Mouse (Mus musculus): ENCODE results near the gene Mfsd2b. TPM values are rescaled to one million over a fixed set of nuclear protein-coding genes. Genes with fewer than 3 reads are reported as not detected.

The Mfsd2b gene
- polyA plus RNA-seq (2012; rRNA removed): 0.55 and 0.87 TPM in 2 replicates

DNA sequence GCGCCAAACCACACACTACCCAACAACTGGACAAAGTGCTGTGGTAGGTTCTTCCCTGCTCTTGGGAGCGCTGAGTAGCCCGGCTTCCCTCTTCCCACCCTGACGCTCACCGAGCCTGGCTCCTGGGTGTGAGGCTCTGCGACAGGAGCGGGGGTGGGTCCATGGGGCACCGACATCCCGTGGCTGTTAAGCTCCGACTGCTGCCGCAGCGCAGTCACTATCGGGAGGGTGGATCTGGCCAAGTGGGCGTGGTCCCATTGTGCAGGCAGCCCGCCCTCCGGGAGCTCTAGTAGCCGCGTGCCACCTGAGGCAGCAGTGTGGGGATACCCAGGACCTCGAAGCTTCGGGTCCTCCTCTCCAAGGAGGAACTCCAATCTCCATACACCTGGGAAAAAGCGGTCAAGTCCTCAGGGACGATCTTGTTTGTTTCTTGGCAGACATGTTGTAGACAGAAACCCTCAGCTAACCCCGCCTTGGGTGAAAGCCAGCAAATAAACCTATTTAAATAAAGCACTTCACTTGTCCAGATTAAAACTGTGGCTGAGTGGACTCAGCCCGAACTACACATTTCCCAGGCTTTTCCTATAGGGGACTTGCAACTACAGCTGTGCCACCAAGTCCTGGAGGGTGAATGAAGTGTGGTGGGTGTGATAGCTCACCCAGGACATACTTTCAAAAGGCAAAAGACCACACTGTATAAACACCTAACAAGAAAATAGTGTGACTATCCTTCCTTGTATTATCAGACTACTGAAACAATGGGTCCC, at the start of gene Mfsd2b:
Gene Mfsd2b (minus strand): TSS at position 199 of the 767 bp plus-strand sequence.

DNA sequence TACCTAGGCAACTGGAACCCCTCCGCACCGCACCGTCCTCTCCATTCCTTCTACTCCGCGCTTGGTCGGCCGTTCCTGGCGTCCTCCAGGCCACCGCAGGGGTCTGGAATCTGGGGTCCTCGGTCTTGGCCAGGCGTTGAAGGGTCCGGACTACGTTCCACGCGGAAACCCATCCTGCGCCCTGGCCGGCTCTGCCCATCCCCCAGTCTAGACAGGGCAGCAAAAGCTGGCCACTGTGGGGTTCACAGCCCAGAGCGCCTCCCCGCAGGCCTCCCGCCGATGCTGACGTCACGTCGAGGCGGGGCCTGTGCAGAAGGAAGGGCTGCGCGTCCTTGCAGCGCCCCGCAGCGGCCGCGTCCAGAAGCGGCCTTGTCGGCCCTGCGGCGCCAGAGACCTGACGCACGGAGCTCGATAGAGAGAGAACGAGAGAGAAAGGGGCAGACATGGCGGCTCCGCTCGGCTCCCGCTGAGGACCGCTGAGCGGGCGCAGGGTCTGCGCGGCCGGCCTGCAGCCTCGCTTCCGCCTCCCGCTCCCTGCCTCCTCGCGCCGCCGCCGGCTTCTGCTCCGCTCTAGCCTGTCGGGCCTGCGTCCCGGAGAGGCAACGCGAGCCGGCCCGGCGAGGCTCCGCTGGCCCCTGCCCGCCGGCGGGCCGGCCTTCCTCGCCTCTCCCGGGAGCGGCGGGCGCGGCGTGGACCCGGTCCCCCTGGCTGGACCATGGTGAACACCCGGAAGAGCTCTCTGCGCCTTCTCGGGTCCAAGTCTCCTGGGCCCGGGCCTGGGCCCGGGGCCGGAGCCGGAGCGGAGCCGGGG, 43.0 kb upstream of the Mfsd2b start, which contains the start of gene Atad2b:
Gene Atad2b (plus strand): TSS at position 360 of the 811 bp plus-strand sequence.

DNA sequence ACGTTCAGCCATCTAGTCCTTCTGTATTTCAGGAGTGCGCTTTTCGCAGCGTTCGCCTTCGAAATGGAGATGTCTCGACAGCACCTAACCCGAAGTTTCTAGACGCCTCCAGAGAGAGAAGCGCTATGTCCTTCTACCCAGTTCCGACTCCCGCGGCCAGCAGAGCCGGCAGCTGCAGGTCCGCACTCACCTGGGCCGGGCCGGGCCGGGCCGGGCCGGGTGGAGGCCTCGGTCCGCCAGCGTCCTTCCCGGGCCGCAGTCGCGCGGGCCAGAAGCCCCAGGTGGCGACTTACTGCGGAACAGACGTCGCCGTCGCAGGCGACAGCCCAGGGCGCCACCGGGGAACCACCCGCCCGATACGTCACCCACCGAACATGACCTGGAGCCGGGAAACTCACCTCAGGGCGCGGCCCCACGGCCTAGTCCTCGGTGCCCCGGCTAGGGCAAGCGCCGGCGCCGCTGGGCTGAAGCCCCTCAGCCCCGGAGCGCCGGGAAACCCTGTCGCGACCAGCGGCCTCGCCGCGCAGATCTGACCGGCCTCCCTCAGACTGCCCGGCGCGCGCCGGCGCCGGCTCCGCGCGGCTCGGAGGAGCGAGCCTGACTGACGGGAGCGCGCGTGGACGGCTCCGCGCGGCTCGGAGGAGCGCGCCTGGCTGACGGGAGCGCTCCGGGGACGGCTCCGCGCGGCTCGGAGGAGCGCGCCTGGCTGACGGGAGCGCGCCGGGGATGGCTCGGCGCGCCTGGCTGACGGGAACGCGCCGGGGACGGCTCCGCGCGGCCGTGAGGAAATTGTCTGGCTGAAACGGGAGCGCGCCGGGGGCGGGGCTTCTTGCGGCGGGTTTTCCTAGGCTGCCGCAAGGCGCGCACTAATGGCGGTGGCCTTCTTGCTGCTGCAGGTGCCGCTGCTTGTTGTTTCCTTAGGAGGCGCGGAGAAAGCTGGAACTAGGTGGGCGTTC, 33.1 kb upstream of the Mfsd2b start, which contains the start of gene Ubxn2a:
Gene Ubxn2a (minus strand): TSS at position 755 of the 956 bp plus-strand sequence.

DNA sequence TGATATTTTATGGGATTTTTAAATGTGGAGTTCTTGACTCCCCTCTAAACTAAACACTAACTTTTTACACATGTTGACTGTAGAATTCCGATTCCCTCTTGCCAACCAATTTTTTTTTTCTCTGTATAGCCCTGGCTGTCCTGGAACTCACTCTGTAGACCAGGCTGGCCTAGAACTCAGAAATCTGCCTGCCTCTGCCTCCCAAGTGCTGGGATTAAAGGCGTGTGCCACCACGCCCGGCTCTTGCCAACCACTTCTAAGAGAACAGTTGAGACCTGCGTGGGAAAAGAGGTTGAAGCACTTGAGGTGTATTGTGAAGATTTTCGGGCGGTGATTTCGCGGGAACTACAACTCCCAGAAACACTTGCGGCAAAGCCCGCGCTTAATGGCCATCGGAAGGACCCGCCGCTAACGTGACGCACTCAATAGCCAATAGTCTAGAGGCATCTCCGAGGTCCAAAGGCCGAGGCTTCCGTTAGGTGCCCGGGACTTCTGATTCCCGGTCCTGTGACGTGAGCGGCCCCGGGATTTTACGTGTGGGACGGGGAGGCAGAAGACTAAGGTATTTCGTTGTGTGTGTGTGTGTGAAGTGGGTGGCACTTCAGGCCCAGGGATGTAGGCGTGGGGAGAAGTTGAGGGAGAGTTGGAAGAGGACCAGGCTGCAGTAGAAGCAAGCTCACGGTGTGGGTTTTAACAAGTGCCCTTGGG, 31.1 kb downstream of the Mfsd2b start, which contains the start of gene Wdcp:
Gene Wdcp (plus strand): TSS at position 414 of the 708 bp plus-strand sequence.

DNA sequence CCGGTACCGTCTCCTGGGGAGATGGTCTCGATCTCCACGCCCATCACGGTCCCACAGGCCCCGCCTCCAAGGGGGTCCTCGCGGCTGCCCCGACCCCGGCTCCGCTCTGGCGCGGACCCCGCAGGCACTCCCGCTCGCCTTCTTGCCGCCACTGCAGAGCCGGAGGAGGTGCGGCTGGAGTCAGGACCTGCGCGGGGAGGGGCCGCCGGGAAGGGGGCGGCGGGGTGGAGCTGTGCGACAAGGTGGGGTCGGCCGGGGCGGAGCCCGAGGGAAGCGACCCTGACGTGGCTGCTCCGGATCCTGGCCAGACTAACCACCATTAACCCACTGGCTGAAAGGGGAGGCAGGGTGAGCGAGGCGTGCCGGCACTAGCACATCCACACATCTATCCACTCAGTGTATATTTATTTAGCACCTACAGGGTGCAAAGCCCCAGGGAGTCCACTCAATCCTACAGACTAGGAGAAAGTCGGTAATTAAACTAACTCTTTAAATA, 32.7 kb downstream of the Mfsd2b start, which contains the start of gene Fkbp1b:
Gene Fkbp1b (minus strand): TSS at position 200 of the 496 bp plus-strand sequence.

DNA sequence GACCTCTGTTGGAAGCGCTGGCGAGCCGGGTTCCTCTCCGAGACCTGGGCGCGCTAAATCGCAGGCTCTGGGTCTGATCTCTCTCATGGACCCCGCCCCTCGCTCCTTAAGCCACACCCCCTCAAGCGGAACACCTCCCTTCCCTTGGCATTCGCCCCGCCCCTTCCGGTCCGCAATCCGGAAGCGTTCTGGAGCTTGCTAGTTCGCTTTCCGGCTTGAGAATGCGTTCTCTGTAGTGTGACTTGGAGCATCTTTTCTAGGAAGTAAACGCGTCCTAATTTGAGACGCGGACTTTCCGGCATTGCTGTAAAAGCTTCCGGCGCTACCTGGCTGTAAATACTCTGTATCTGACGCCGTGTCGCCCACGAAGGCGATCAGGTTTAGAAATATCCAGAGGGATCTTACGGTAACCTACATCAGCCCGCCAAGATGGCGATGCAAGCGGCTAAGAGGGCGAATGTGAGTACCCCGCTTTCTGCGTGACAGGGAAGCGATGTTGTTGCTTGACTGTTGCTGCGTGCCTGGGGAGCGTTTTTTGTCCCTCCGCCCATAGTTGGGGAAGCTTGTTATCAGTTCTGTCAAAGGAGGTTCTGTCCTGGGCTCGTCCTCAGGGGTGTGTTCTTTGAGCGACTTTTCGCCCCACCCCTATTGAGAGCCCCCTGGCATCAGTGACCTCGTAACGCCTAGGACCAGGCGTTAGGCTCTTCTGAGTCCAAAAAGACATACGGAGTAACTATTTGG, 56.6 kb downstream of the Mfsd2b start, which contains the start of gene Sf3b6:
Gene Sf3b6 (plus strand): TSS at position 184 of the 741 bp plus-strand sequence.

Other genes starting within 250 kb of the Mfsd2b start
- 0.02 TPM in 1 of 2 replicates, not detected in the other for gene Fam228a, start 135.9 kb downstream of the Mfsd2b start, polyA plus RNA-seq (2012; rRNA removed)
- gene Pfn4, start 105.3 kb downstream of the Mfsd2b start, polyA plus RNA-seq (2012; rRNA removed): 0.05 TPM in 1 of 2 replicates, not detected in the other
- 0.03 and 0.06 TPM in 2 replicates for gene Fam228b, start 105.1 kb downstream of the Mfsd2b start, polyA plus RNA-seq (2012; rRNA removed)
- gene Sf3b6, start 56.8 kb downstream of the Mfsd2b start, polyA plus RNA-seq (2012; rRNA removed): 7.9 and 15.4 TPM in 2 replicates
- gene Fkbp1b, start 32.8 kb downstream of the Mfsd2b start, polyA plus RNA-seq (2012; rRNA removed): 1.8 and 2.8 TPM in 2 replicates
- gene Wdcp, start 31.1 kb downstream of the Mfsd2b start, polyA plus RNA-seq (2012; rRNA removed): 0.69 and 1.7 TPM in 2 replicates
- gene Ubxn2a, start 33.3 kb upstream of the Mfsd2b start, polyA plus RNA-seq (2012; rRNA removed): 2.9 and 3.2 TPM in 2 replicates
- 4.9 and 5.4 TPM in 2 replicates for gene Atad2b, start 43.0 kb upstream of the Mfsd2b start, polyA plus RNA-seq (2012; rRNA removed)